Mouse (Mus musculus): ENCODE results near the gene Lgsn. TPM values are rescaled to one million over a fixed set of nuclear protein-coding genes. Genes with fewer than 3 reads are reported as not detected.

Lgsn gene
- not detected in 2 replicates for polyA plus RNA-seq (2012; rRNA removed)

DNA sequence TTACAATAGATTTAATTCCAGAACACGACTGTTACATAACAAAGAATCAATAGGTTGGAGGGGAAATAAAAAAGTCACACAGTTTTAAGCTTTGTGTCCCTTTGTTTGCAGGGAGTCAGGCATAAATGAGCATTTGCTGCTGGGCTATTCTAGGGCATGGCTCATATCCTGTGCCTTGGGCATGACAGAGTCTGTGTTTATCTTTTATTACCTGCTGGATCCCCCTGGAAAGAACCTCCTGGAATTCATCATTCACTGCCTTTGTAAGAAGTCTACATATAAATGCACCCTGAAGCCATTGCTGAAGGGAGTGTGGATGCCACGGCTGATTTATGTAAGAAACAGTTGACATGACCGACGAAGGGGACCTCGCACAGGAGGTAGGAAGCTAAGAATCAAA is at the start of gene Lgsn:
Gene Lgsn (plus strand): TSS at position 301 of the 400 bp plus-strand sequence.
- no peak for DNase-seq (ENCODE audit: low spot score)

DNA sequence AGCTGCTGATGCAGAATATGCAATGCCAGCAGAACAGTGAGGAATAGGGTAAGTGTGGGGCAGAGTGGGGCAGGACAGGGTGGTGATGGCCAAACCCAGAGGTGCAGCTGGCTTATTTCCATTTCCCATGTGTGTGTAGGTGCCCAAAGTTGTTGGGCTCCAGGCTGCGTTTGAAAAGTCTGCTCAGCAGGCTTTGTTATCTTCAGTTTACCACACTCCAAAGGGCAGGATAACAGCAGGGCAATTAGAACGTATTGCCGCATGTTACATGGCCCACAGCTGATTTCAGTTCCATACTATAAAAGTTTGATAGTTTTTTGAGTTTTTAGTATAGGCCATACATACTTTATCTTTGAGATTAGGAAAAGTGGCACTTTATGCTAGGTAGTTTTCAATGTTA is 37.8 kb upstream of the Lgsn start:
- DNase-seq (ENCODE audit: low spot score), result no peak

GRCm38 (mm10) chr1:31142288-31143094 is 33.7 kb upstream of the Lgsn start:
- no peak for DNase-seq (ENCODE audit: low spot score)

GRCm38 (mm10) chr1:31143571-31143970 is 32.6 kb upstream of the Lgsn start:
- no peak for DNase-seq (ENCODE audit: low spot score)

GRCm38 (mm10) chr1:31149671-31150070 is 26.5 kb upstream of the Lgsn start:
- no peak for DNase-seq (ENCODE audit: low spot score)

GRCm38 (mm10) chr1:31150546-31150945 is 25.7 kb upstream of the Lgsn start:
- no peak for DNase-seq (ENCODE audit: low spot score)

GRCm38 (mm10) chr1:31152799-31153426 is 23.3 kb upstream of the Lgsn start:
- no peak for DNase-seq (ENCODE audit: low spot score)

DNA sequence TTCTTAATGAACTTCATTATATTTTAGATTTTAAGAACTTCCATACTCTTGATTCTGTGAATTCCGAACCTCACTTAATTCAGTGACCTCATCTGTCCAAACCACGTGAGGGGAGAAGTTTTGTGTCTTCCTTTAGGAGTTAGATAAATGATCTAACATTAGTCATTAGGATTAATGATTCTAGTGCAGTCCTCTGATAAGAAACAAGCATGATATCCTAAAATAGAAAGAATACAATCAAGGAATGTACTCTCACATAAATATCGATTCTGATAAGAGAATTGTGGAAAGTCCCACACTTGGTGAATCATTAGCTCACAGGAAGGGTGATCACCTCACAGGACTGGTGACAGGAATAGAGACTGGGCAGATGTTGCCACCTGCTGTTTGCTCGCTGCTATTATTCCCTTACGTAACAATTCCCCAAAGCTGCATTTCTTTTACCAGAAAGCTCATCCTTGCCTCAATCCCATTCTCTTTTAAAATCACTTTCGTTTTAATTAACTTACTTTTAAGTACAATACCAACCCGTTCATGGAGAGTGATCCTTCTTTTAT is 22.3 kb upstream of the Lgsn start:
- no peak for DNase-seq (ENCODE audit: low spot score)

DNA sequence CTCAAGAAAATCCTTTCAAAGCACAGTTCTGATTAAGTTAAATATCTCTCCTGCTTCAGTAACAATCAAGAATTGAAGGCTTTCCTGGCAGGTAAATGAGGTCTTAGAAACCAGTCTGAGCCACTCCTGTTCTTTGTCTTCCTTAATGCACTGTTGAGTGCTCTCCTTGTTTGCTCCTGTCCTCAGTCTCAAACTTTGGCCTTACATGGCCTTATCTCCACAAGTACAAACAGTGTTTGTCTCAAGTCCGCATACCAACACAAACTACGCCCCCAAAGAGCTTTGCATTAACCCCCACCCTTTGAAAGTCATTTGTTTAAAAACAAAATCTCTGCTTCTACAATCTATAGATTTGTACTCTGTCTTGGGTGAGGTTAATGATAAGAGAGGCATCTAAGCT is 20.0 kb upstream of the Lgsn start:
- DNase-seq (ENCODE audit: low spot score), result no peak

DNA sequence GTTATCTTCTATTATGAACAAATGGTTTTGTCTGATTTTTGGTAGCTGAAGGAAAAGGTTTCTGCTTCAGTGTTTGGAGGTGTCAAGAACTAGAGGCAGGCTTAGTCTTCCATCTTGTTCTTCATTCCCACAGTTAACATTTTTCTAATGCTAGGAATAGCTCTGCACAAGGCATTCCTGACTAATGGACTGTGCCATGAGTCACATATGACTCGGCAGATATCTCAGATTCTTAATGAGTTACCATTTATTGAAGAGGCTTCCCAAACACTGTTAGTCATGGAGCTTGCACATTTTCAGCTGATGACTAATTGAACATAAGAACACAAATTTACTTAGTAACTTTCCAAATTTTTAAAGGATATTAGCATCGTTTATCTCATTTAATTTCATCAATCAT is 19.3 kb upstream of the Lgsn start:
- no peak for DNase-seq (ENCODE audit: low spot score)

GRCm38 (mm10) chr1:31164527-31165189 is 11.5 kb upstream of the Lgsn start:
- no peak for DNase-seq (ENCODE audit: low spot score)

DNA sequence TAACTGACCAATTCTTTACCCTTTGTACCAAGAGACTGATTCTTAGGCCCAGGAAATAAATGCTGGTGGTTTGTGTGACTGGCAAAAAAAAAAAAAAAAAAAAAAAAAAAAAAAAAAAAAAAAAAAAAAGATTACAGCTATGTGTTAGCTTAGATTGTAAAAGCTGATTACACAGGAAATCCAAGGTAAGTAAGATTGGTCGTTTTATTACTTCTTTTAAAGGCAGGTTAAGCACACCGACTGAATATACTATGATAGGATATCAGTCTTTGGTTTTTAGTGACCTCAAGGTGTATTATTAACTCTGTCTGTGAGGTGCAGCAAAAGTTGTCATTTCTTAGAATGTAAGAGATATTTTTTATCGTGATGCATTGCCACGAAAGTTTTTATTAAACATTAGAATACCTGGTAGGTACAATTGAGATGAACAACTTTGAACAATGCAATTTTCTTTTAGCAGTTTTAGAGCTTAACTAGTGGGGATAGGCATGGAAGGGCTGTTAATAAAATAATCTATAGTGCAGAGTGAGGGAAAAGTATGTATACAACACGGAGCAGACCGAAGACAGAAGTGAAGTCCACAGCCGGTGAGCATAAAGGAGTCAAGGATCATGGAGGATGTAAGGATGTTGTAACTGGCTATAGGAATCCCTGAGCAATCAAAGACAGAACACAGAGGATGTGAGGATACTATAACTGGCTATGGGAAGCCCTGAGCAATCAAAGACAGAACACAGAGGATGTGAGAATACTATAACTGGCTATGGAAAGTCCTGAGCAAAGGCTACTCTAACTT is 10.7 kb upstream of the Lgsn start:
- DNase-seq (ENCODE audit: low spot score), result no peak

DNA sequence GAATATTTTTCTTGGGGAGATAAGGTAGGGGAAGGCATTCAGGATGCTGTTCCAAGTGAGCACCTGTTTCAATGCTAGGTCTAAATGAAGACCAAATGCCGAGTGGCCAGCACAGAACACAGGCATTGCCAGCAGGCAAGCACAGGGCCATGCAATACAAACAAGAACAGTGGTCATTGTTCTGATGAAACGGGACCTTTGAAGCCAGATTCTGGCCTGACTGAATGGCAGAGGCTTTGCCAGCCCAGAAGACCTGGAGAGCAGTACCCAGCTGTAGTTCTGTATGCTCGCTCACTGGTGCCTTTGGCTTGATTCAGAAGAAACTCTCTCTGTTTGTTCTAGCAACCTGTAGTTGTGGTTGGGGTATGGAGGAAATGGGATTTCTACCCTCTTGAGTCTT is 800 bp upstream of the Lgsn start:
- no peak for DNase-seq (ENCODE audit: low spot score)

DNA sequence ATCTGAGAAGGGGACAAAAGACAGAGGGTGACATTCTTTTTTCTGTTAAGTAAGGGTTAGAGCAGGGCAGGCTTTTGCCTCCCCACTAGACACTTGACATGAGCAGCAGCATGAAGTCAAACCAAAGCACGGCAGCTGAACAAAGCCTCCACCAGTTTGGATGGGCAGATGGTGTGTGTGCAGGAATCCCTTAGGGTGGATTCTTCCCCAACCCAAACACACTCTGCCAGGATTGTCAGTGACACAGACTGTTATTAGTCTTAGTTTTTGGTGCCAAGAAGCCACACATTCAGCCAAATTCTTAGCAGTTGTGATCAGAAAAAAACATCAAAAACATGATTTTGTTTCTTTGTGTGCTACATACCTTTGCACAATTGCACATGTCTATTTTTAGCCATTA is 2.1 kb downstream of the Lgsn start:
- no peak for DNase-seq (ENCODE audit: low spot score)

DNA sequence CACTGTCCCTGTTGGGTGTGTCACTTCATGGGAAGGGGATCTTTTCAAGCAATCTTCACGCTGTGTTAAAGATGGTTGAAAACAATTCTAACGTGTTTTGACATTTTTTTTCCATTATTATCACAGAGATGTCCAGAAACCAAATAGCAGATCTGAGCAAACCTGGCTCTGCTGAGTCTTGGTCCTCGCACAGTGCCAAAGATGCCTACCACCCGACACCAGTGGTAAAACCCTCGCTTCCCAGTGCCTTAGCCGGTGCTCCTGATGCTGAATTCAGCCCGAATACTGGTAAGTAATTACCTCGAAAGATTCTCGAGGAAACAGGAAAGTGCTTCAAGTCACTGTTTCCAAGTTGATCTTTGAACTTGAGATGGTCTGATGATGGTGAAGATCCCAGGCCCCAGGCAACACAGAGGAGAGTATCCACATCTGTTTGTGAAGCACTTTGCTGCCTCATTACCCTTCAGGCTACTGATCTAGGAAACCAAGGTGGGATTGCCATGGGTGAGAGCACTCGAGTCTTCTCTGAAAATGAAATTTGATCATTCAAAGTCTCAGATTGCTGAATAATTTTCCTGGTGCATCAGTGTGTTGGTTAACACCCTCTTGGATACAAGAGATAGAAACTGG is 14.2 kb downstream of the Lgsn start:
- no peak for DNase-seq (ENCODE audit: low spot score)

GRCm38 (mm10) chr1:31195633-31196032 is 19.4 kb downstream of the Lgsn start:
- DNase-seq (ENCODE audit: low spot score), result no peak

DNA sequence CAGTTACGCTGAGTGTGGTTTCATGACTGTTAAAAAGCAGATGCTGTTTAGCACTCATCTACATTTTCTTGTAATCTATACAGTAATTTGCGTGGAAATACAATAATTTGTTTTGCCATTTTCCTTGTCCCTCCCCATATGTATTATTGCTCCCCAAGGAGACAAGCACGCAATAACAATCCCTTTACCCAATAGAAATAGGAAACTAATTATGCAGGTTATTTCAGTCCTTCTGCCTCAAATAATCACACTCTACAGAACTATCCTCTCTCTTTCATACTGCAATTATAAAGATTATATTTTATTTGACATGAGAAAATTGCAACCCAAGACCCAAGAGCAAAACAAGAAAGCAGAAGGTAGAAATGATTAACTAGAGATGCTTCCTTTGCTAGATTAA is 20.8 kb downstream of the Lgsn start:
- no peak for DNase-seq (ENCODE audit: low spot score)

GRCm38 (mm10) chr1:31203771-31204170 is 27.6 kb downstream of the Lgsn start:
- DNase-seq (ENCODE audit: low spot score), result no peak

DNA sequence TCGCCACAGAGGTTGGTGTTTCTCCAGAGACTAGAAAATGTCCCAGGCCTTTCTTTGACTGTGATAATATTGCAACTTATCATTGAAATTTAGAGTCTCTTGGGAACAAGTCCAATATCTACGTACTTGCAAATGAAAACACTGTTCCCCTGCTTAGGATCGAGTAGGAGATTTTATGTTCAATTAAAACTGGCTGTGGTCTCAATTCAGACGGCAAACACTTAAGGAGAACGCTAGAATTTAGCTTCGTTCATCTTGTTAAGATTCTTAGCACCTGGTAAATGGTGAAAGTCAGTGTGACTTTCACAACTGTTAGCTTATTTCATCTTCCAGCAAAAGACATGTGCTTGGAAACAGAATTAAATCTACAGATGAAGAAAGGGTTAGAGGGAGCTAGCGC is 29.1 kb downstream of the Lgsn start:
- DNase-seq (ENCODE audit: low spot score), result no peak

DNA sequence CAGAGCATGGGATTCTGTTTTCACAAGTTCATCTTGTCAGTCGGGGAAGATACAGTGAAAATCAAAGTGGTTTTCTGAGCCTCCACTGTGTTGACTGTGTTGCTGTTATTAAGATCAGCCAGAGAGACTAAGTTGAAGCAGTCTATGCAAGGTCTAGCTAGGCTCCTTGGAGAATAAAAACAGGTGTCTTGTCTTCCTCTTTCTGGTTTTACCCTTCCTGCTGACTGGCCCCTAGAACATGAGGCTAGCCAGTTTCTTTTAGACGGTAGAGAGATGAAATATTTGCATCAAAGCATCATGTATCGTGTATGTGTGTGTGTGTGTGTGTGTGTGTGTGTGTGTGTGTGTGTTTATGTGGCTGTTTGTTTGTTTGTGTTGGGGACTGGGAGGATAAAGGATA is 29.6 kb downstream of the Lgsn start:
- DNase-seq (ENCODE audit: low spot score), result no peak

- DNase-seq (ENCODE audit: low spot score), result no peak
Measured at GRCm38 (mm10) chr1:31210144-31210543, 33.9 kb downstream of the Lgsn start.
